Mouse (Mus musculus) myocyte (in vitro differentiated cells): ENCODE measurements around the gene Ctnnbl1.

ENCODE experiments used
- MAX ChIP-seq: IDR thresholded peaks from one replicate; pipeline ENCODE4 v1.6.1; 2011; ENCODE audit warnings: low read depth, mild to moderate bottlenecking, control low read depth
- POLR2A ChIP-seq: IDR thresholded peaks from one replicate; pipeline ENCODE4 v1.6.1; 2011; ENCODE audit warnings: low read depth, mild to moderate bottlenecking, control low read depth, moderate library complexity; ENCODE audit not compliant: insufficient read length
- TCF12 ChIP-seq: IDR thresholded peaks from one replicate; pipeline ENCODE4 v1.6.1; 2011; ENCODE audit warnings: mild to moderate bottlenecking, control low read depth; ENCODE audit not compliant: poor library complexity, insufficient read depth, severe bottlenecking

- no peak for TF ChIP-seq POLR2A
- TF ChIP-seq MAX: no peak
- no peak for TF ChIP-seq TCF12
These were observed 63.7 kb downstream of the Ctnnbl1 start for GRCm38 (mm10) chr2:157800746-157801501.
